Mouse (Mus musculus): Measurements from ENCODE around the gene Trim7. TPM values are rescaled to one million over a fixed set of nuclear protein-coding genes. Genes with fewer than 3 reads are reported as not detected.
"Not testable (repeated sequence)": the region's sequence is repeated elsewhere in the genome, so short reads cannot be mapped to it uniquely, and the experiment has no call there.

Gene Trim7
- 1.4 and 1.5 TPM in 2 replicates for polyA plus RNA-seq (2012; ENCODE audit: insufficient read depth, insufficient read length, missing spikeins)

DNA sequence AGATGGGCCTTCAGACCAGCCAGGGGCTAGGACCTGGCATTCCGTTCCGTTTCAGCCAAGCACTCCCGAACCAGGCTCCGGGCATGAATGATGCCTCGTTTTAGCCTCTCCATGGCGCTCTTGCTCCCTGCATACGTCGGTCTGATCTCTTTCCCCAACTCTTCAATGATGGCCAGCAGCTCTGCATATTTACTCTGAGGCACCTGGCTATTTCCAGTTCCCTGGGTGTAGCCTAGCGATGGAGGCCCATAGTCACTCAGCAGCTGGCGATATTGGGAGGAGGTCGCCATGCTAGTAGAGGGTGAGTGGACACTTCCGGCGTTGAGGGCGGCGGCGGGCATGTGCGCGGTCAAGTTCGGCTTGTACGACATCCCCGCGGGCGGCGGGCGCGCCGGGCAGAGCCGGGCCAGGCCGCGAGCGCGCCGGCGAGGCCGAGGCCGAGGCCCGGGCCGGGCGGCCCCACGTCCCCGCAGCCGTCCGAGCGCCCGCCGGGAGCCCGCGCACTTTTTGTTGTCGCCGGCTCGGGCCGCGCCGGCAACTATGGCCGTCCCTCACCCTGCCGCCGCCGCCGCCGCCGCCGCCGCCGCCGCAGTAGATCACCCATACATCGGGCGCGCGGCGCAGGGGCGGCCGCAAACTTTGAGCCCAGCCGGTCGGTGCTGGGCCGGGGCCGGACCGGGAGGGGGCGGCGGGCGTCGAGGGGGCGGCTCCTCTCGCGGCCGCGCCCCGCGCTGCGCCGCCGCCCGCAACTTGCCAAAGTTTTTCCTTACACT lies at the start of gene Trim7, which contains the start of gene Gm12184:
TSS of gene Trim7 (plus strand) at position 162 of the 773 bp plus-strand sequence.
TSS of gene Gm12184 (minus strand) at position 677 of the 773 bp plus-strand sequence.
- not testable (repeated sequence) for H3K27ac ChIP-seq (replicated peaks; ENCODE audit: low read depth, low read length); H3K4me1 ChIP-seq (ENCODE audit: control insufficient read depth, insufficient read depth, insufficient read length, low read length)
- peak within 1 kb of the TSS; percentile 60 for H3K4me3 ChIP-seq (ENCODE audit: insufficient read depth, low read depth, low read length)

DNA sequence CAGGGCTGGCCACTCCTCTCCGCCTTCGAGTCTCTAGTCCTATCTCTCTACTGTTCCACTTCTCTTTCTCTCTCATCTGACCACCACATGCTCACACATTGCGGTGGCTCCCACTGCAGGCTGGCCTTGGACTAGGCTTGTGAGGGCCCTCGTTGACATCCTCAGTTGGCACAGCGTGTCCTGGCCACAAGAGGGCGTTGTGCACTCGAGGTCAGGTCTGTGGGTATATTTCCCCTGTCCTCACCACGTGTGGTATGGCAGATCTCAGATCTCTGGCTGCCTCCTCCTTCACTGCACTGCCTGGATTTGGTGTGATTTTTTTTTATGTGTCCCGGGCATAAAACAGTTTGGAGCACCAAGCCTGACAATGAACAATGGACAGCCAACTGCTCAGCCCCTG lies 49.3 kb upstream of the Trim7 start:
- Histone ChIP-seq H3K27ac (replicated peaks; ENCODE audit: low read depth, low read length) (no peak overlapping the region), H3K4me1 (ENCODE audit: control insufficient read depth, insufficient read depth, insufficient read length, low read length) (no peaks in the 10 kb centered on the region)

GRCm38 (mm10) chr11:48777303-48777702 lies 48.6 kb upstream of the Trim7 start:
- no peak overlapping the region for H3K27ac ChIP-seq (replicated peaks; ENCODE audit: low read depth, low read length)

More for the DNA sequence above, 49.3 kb upstream of the Trim7 start:
- H3K4me3 ChIP-seq (ENCODE audit: insufficient read depth, low read depth, low read length) = no peak overlapping the region

GRCm38 (mm10) chr11:48779450-48779849 lies 46.5 kb upstream of the Trim7 start:
- H3K4me3 ChIP-seq (ENCODE audit: insufficient read depth, low read depth, low read length) = no peak overlapping the region
- H3K27ac ChIP-seq (replicated peaks; ENCODE audit: low read depth, low read length) = no peak overlapping the region
- no peaks in the 10 kb centered on the region for H3K4me1 ChIP-seq (ENCODE audit: control insufficient read depth, insufficient read depth, insufficient read length, low read length)

More at GRCm38 (mm10) chr11:48777303-48777702, 48.6 kb upstream of the Trim7 start:
- H3K4me3 ChIP-seq (ENCODE audit: insufficient read depth, low read depth, low read length) = no peak overlapping the region
- H3K4me1 ChIP-seq (ENCODE audit: control insufficient read depth, insufficient read depth, insufficient read length, low read length) = no peaks in the 10 kb centered on the region

DNA sequence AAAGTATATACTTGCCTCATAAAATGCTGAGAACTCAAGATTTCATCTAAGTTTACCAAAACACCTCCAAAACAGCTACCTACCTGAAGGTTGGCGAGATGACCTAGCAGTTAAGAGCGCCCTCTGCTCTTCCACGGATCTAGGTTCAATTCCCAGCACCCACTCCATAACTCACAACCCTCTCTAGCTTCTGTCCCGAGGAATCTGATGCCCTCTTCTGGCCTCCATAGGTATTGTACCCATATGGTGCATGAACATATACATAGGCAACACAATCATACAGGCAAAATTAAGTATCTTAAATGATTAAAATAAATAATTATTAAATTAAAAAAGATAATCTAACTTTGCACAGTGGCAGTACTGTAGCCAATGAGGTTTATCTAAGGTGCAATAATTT lies 43.7 kb upstream of the Trim7 start:
- H3K4me3 ChIP-seq (ENCODE audit: insufficient read depth, low read depth, low read length) = no peak overlapping the region
- no peaks in the 10 kb centered on the region for H3K4me1 ChIP-seq (ENCODE audit: control insufficient read depth, insufficient read depth, insufficient read length, low read length)
- no peak overlapping the region for H3K27ac ChIP-seq (replicated peaks; ENCODE audit: low read depth, low read length)

DNA sequence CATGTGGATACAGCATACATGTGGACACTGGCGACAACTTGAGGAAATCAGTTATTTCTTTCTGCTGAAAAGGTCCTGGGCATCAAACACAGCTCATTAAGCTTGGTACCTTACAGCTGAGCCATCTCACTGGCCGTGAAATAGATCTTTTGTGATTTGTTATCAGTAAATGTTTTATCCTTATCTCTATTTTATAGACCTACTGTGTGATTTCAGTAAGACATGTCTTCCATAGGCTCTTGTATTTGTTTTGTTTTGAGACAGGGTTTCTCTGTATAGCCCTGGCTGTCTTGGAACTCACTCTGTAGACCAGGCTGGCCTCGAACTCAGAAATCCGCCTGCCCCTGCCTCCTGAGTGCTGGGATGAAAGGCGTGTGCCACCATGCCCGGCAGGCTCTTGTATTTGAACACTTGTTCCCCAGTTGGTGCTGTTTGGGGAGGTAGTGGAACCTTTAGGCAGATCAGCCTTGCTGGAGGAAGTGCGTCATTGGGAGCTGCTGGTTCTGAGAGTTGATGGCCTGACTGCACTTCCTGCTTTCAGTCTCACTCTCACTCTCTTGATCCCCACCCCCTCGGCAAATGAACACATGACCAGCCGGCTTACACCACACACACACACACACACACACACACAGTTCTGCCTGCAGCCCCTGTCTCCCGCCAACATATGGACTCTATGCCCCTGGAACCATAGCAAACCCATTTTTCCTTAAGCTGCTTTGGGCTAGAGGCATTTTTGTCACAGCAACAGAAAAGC lies 38.3 kb upstream of the Trim7 start:
- no peak overlapping the region for H3K27ac ChIP-seq (replicated peaks; ENCODE audit: low read depth, low read length)
- H3K4me1 ChIP-seq (ENCODE audit: control insufficient read depth, insufficient read depth, insufficient read length, low read length) = no peaks in the 10 kb centered on the region
- peak overlapping the region; percentile 32; the same call in 1 of the 2 replicates for H3K4me3 ChIP-seq (ENCODE audit: insufficient read depth, low read depth, low read length)

DNA sequence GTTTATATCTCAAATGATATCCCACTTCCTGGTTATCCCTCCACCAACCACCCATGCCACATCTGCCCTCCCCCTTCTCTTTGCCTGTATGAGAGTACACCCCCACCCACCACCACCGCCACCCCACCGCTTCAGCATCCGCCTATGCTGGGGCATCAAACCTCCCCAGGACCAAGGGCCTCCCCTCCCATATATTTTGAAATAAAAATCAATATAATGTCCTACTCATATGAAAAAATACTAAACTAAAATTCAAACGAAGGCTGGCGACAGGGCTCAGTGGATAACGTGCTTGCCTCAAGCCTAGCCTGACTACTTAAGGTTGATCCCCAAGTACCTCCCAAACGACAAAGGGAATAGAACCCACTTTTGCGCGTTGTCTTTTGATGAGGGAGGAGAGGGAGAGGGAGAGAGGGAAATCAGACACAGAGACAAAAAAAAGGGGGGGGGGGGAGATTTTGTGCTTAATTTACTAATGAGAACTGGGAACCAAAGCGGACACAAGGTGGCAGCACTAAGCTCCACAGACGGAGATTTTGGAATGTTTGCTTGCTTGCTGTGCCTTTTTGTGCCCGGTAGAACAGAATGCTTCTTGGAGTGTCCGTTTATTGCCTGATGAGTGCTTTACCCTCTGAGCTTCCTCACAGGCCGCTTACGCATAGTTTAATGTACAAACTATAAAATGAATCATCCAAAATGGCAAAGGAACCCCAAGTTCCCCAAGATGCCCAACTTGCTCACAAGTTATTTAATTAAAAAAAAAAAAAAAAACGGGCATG lies 37.4 kb upstream of the Trim7 start:
- no peaks in the 10 kb centered on the region for H3K4me1 ChIP-seq (ENCODE audit: control insufficient read depth, insufficient read depth, insufficient read length, low read length)
- no peak overlapping the region for H3K27ac ChIP-seq (replicated peaks; ENCODE audit: low read depth, low read length)
- peak overlapping the region; percentile 56 for H3K4me3 ChIP-seq (ENCODE audit: insufficient read depth, low read depth, low read length)

DNA sequence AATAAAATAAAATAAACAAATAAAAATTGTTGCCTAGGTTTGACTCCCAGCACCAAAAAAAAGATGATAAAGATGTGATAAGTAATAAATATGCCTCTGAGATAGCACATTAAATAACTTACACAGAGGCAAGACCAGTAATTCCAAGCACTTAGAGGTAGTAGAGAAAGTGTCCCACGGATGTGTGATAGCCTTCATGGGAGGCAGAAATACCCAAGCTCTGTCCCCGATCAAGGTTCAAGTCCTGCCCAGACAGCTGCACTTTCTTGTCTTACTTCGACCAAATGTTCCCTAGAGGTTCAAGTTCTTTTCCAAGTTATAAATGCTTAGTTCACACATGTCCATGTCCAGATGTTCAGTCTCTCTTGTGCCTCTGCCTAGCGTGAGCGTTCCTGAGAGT lies 36.7 kb upstream of the Trim7 start:
- Histone ChIP-seq H3K4me1 (ENCODE audit: control insufficient read depth, insufficient read depth, insufficient read length, low read length) (no peaks in the 10 kb centered on the region), H3K4me3 (ENCODE audit: insufficient read depth, low read depth, low read length) (no peak overlapping the region), H3K27ac (replicated peaks; ENCODE audit: low read depth, low read length) (no peak overlapping the region)

GRCm38 (mm10) chr11:48789973-48790823 lies 35.7 kb upstream of the Trim7 start:
- Histone ChIP-seq H3K4me3 (ENCODE audit: insufficient read depth, low read depth, low read length) (no peak overlapping the region), H3K4me1 (ENCODE audit: control insufficient read depth, insufficient read depth, insufficient read length, low read length) (no peaks in the 10 kb centered on the region), H3K27ac (replicated peaks; ENCODE audit: low read depth, low read length) (no peak overlapping the region)

DNA sequence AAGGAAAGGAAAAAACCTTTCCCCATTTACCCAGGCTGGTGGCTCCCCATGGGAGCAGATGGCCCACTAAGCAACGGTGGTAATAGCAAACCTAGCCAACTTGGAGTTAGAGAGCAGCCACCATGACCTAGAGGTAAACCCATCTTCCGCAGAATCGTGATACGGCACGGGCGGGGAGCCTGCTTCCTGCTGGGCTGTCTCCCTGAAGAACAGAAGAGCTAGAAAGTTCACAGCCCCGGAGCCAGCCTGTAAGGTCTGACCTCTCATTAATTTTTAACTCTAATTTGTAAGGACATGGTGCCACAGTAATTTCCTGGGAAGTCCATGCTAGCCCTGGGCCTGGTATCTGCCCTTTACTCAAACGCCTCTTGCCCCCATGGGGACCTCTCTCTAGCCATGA lies 35.0 kb upstream of the Trim7 start:
- H3K4me1 ChIP-seq (ENCODE audit: control insufficient read depth, insufficient read depth, insufficient read length, low read length) = no peaks in the 10 kb centered on the region
- H3K4me3 ChIP-seq (ENCODE audit: insufficient read depth, low read depth, low read length) = no peak overlapping the region
- H3K27ac ChIP-seq (replicated peaks; ENCODE audit: low read depth, low read length) = no peak overlapping the region

DNA sequence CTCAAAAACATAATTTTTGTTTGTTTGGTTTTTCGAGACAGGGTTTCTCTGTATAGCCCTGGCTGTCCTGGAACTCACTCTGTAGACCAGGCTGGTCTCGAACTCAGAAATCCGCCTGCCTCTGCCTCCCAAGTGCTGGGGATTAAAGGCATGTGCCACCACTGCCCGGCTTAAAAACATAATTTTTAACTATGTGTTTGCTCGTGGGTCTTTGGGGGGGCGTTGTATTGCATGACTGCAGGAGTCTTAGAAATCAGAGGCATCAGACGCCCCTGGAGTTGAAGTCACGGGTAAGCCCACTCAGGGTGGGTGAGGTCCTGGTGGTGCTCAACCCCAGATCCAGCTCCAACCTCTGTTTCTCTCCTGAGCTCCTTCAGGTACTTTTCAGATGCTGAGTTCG lies 34.0 kb upstream of the Trim7 start:
- H3K4me1 ChIP-seq (ENCODE audit: control insufficient read depth, insufficient read depth, insufficient read length, low read length); H3K27ac ChIP-seq (replicated peaks; ENCODE audit: low read depth, low read length); H3K4me3 ChIP-seq (ENCODE audit: insufficient read depth, low read depth, low read length): not testable (repeated sequence)

DNA sequence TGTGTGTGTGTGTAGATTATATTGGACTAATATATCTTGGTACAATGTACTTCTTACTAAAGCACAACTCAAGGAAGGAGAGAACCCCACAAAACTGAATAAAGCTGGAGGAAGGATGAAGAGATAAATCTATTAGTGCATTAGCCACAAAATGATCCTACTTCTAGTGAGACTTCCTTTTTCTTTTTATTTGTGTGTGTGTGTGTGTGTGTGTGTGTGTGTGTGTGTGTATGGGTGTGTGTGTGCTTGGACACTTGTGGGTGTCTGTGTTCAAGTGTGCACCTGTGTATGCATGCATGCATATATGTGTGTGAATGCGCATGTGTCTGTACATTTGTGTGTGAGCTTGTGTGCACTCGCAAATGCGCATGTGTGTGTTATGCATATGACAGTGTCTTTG lies 32.8 kb upstream of the Trim7 start:
- Histone ChIP-seq H3K4me1 (ENCODE audit: control insufficient read depth, insufficient read depth, insufficient read length, low read length) (no peaks in the 10 kb centered on the region), H3K27ac (replicated peaks; ENCODE audit: low read depth, low read length) (no peak overlapping the region), H3K4me3 (ENCODE audit: insufficient read depth, low read depth, low read length) (no peak overlapping the region)

DNA sequence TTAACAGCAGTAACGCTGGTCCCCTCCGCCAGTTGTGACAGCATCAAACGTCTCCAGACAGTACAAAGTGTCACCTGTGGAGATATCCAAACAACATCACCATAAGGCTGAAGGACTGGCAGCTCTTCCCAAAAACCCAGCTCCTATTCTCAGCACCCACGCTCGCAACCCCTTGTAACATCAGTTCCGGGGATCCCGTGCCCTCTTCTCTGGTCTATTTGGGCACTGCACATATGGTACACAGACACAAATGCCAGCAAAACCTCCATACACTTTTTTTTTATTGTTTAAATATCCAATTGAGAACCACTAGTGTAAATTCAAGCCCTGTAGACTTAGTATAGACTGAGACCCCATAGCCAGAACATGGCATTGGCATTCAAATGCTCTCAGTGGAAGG lies 30.7 kb upstream of the Trim7 start:
- Histone ChIP-seq H3K4me3 (ENCODE audit: insufficient read depth, low read depth, low read length) (no peak overlapping the region), H3K27ac (replicated peaks; ENCODE audit: low read depth, low read length) (no peak overlapping the region), H3K4me1 (ENCODE audit: control insufficient read depth, insufficient read depth, insufficient read length, low read length) (peaks cover 2% of the 10 kb centered on the region; the same call in 1 of the 2 replicates)

DNA sequence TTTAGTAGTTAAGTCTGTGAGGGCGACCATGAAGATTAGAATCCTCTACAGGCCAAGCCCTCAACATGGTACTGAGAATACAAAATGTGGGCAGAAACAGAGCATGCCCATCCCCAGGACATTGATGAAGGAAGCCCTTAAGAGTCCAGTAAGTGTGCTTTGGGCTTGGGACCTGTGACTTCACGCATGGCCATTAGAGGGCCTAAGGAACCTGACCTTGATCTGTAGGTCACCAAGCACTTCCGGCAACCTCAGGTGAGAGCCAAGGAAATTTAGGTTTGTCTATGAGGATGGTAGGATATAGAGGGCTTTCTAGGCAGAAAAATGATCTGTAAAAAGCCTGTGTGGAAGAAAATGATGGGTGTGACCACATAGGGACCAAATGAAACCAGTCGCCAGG lies 29.6 kb upstream of the Trim7 start:
- Histone ChIP-seq H3K4me1 (ENCODE audit: control insufficient read depth, insufficient read depth, insufficient read length, low read length) (peaks cover 2% of the 10 kb centered on the region; the same call in 1 of the 2 replicates), H3K27ac (replicated peaks; ENCODE audit: low read depth, low read length) (no peak overlapping the region)

More for the DNA sequence above, 29.6 kb upstream of the Trim7 start:
- no peak overlapping the region for H3K4me3 ChIP-seq (ENCODE audit: insufficient read depth, low read depth, low read length)

All from brown adipose tissue, adult 24 weeks (tissue).